Mouse (Mus musculus) C2C12 (cell line): ENCODE measurements around the gene Guca2b.

Experiments used
- CEBPB ChIP-seq: IDR thresholded peaks from one replicate; pipeline ENCODE4 v1.6.1; 2011; ENCODE audit warnings: low read depth, mild to moderate bottlenecking, control low read depth, moderate library complexity
- CTCF ChIP-seq: IDR thresholded peaks from one replicate; pipeline ENCODE4 v1.5.1; 2011; ENCODE audit not compliant: control insufficient read depth, insufficient read depth, insufficient read length

- no peak for TF ChIP-seq CTCF
- TF ChIP-seq CEBPB, result no peak
These were observed 13.9 kb upstream of the Guca2b start for GRCm38 (mm10) chr4:119672685-119673084.
